Mouse (Mus musculus) retina, postnatal 1 day (tissue): ENCODE data around the gene Csmd2.
"Not testable (repeated sequence)": the region's sequence is repeated elsewhere in the genome, so short reads cannot be mapped to it uniquely, and the experiment has no call there.

Experiments used
- DNase-seq: peaks from one replicate; pipeline ENCODE4 v3.0.0-alpha.2; 2012

Gene Csmd2

GRCm38 (mm10) chr4:128514496-128514895, 526.8 kb downstream of the Csmd2 start:
- no peak for DNase-seq

- DNase-seq: no peak
These were observed 533.6 kb downstream of the Csmd2 start for GRCm38 (mm10) chr4:128521276-128521675.

GRCm38 (mm10) chr4:128543378-128543777, 555.7 kb downstream of the Csmd2 start:
- DNase-seq: peak; percentile 21

- DNase-seq: not testable (repeated sequence)
These were observed 556.4 kb downstream of the Csmd2 start for GRCm38 (mm10) chr4:128543956-128544486.

GRCm38 (mm10) chr4:128550756-128551155, 563.1 kb downstream of the Csmd2 start:
- no peak for DNase-seq

- DNase-seq: no peak
These were observed 566.5 kb downstream of the Csmd2 start for GRCm38 (mm10) chr4:128554198-128554597.

- peak; percentile 15 for DNase-seq
These were observed 572.7 kb downstream of the Csmd2 start for GRCm38 (mm10) chr4:128560327-128560726.

GRCm38 (mm10) chr4:128575811-128576210, 588.2 kb downstream of the Csmd2 start:
- no peak for DNase-seq

- no peak for DNase-seq
These were observed 591.5 kb downstream of the Csmd2 start for GRCm38 (mm10) chr4:128579182-128579581.

GRCm38 (mm10) chr4:128593286-128593685, 605.6 kb downstream of the Csmd2 start:
- DNase-seq: no peak

GRCm38 (mm10) chr4:128594062-128594461, 606.4 kb downstream of the Csmd2 start:
- no peak for DNase-seq

GRCm38 (mm10) chr4:128597801-128598560, 610.3 kb downstream of the Csmd2 start:
- no peak for DNase-seq

- no peak for DNase-seq
These were observed 618.9 kb downstream of the Csmd2 start for GRCm38 (mm10) chr4:128606586-128606985.

- DNase-seq: no peak
These were observed 620.0 kb downstream of the Csmd2 start for GRCm38 (mm10) chr4:128607661-128608060.

GRCm38 (mm10) chr4:128609276-128609924, 621.7 kb downstream of the Csmd2 start:
- DNase-seq: peak; percentile 52

- peak; percentile 99 for DNase-seq
These were observed 622.3 kb downstream of the Csmd2 start, which contains the start of gene Zscan20 for GRCm38 (mm10) chr4:128609925-128610402. Zscan20 (minus strand) TSS chr4:128610098.

GRCm38 (mm10) chr4:128610706-128611105, 623.0 kb downstream of the Csmd2 start:
- DNase-seq: peak; percentile 2

- not testable (repeated sequence) for DNase-seq
These were observed 624.1 kb downstream of the Csmd2 start for GRCm38 (mm10) chr4:128611726-128612125.

- DNase-seq: peak; percentile 82
These were observed 625.7 kb downstream of the Csmd2 start for GRCm38 (mm10) chr4:128613326-128613725.

GRCm38 (mm10) chr4:128615761-128616160, 628.1 kb downstream of the Csmd2 start:
- DNase-seq: no peak
